Mouse (Mus musculus): Measurements from ENCODE around the gene Map10. TPM values are rescaled to one million over a fixed set of nuclear protein-coding genes. Genes with fewer than 3 reads are reported as not detected.

Map10 gene
- total RNA-seq, 2 experiments from 2014 or later = 3.6 to 4.1 TPM

DNA sequence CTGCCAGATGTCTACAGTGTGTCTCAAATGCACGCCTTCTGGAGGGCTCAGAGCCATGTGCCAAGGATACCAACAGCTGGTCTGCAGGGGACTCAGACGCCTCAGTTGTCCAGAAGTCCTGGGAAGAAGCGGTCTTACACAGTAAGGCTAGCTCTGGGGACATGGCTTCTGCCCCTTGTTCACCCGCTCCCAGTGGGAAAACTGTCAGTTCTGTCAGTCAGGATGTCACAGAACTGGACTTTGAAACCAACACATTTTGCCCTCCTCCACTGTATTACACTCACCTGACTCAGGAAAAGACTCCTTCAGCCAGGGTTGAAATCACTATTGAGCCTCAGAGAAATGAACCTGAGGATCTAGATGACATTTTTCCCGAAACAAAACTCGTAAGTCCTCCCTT lies 802 bp downstream of the Map10 start:
- DNase-seq = no peak

DNA sequence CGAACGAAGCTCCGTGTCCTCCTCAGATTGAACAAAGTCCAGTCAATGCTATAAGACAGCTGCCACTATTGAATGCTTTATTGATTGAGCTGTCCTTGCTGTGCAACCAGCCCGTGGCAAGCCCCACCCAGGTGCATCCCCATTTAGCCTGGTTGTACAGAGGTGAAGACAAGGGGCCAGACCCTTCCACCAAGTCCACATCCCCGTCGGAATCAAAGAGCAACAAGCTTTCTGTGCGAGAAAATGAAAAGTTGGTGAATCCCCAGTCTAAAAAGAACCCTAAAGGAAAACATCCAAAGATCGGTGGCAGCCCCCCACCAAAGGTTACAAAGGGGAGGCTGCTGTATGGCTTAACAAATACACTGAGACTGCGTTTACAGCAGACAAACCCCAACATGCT lies 1.3 kb downstream of the Map10 start:
- DNase-seq = no peak

DNA sequence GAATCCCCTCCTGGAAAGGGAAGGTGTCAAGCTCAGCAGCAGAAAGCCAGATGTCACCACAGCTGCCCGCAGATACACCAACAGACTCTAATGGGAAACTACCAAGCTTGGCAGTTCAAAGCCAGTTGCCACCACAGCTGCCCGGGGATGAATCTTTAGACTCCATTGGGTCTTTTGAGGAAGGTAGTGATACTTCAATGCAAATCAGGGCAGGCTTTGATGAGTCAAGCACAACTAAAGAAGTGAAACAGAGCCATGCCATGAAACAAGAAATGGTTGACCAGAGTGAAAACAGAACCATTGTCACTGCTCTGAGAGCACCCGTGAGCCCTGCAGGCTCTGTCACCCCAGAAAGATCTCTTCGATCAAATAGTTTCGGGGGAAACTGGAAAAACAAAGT lies 1.8 kb downstream of the Map10 start:
- no peak for DNase-seq

DNA sequence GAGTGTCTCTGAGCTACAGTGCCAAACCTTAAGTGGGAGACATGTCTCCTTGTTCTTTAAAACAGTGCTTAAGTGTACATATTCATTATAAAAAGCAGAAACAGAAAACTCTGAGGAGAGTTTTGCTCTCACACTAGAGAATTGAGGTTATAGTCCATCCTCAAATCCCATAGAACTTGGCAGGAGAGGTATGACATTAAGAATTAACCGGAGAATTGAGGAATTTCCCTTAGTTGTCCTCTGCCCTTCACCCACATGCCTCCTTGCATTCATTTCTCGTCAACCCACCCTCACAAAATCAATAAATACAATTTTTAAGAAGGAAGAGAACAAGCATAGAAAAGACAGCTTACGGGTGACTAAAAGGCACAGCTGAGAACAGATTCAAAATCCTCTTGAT lies 6.2 kb downstream of the Map10 start:
- no peak for DNase-seq

DNA sequence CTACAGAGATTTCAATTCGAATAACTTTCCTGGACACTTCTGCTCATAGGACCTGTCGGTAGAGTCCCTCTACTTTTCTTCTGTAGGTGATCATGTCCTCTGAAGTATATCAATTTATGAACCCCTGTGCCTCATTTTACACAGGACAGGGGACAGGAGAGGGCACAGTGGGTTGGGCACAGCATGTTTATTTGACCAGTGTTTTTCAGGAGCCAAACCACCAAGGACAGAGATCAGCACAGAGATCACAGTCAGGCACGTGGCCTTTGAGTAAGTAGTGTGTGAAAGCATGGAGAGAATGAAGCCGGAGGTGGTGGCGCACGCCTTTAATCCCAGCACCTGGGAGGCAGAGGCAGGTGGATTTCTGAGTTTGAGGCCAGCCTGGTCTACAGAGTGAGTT lies 7.9 kb downstream of the Map10 start:
- DNase-seq = no peak

GRCm38 (mm10) chr8:125678854-125679648 lies 9.4 kb downstream of the Map10 start:
- DNase-seq = no peak

GRCm38 (mm10) chr8:125680851-125681408 lies 11.3 kb downstream of the Map10 start:
- DNase-seq = no peak

GRCm38 (mm10) chr8:125685216-125685760 lies 15.7 kb downstream of the Map10 start:
- DNase-seq = no peak

DNA sequence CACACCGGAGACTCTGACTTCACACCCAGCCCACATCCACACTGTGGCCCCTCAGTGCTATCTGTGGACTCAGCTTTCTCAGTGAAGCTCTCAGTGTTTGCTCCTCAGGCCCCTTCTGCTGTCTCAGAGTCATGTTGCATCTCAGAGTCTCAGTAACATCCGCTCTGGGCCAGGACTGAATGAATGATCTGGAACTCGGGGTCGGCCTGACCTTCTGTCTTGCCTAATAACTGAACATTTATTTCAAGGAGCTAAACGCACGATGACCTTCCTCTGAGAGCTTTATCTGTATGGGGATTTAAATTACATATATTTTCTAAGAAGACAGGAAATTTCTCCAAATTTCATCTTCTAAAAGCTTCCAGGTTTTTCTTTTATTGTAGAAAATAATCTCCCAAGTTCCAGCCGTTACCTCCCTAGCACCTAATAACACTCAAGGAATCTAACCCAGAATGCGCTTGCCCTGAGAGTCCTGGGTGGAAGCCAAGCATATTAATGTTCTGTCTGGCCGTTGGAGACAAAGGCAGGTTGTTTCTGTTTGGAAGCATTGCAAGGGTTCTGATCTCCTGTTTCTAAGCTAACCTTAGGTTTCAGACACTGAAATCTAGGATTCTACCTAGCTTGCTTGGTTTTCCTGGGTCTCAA lies 16.7 kb downstream of the Map10 start:
- no peak for DNase-seq

DNA sequence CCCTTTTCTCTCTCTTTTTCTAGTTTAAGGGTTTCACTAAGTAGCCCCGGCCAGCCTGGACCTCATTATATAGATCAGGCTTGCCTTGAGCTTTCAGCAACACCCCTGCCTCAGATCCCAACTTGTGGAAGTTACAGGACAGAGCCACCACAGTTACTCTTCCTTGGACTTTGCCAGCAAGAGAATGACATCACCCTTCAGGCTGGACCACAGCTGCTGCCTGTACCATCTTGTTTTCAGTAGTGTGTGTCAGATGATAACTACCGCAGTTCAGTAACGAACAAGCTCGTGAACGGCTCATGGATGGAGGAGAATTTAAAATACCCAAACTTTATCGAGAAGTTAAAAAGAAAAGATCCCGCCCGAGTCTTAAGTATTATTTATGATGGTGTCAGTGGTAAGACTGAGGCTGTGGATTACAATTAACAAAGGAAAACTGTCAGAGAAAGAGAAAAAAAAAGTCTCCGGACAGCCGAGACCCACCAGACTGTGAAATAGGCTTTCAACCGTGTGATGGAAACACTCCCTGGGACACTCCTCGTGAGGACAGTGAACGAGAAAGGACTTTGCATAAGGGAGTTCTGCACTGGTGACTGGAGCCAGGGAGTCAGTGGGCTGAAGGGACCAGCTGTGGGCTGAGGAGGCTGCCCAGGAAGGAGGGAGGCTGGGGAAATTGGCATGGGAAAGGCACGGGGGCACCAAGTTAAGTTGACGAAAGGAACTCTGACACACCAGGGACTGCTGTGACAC lies 20.7 kb downstream of the Map10 start:
- DNase-seq = no peak

GRCm38 (mm10) chr8:125690961-125691360 lies 21.3 kb downstream of the Map10 start:
- DNase-seq = no peak

- DNase-seq = no peak
Observed at GRCm38 (mm10) chr8:125692447-125692846, 22.8 kb downstream of the Map10 start.

- DNase-seq = no peak
Observed at GRCm38 (mm10) chr8:125693197-125693596, 23.6 kb downstream of the Map10 start.

GRCm38 (mm10) chr8:125695951-125696350 lies 26.3 kb downstream of the Map10 start:
- DNase-seq = no peak

DNA sequence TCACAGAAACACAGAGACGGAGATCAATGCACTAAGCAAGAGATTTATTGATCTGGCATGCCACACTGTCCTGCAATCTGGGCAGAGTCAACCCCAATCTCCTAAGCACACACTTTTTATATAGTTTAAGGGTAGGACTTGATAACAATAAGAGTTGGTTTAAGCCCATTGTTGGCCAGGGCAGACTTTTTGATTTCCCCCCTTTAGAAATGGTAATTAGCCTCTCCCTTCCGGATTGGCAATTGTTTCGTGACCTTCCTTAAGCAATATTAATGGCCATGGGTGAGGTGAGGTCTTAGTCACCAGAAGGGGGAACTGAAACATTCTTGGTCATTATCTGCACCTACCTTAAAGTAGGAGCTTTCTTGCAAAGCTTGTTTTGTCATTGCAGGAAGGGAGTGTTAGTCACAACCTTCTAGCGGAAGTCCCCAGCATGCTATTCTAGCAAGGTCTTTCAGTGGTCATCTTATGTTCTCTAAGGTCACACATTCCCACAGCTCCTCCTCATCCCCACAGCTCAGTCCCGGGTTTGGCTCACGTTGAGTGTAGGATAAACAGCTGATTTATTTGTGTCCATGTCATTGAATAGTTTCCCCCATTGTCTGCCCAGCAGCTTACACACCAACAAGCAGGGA lies 29.9 kb downstream of the Map10 start:
- no peak for DNase-seq

DNA sequence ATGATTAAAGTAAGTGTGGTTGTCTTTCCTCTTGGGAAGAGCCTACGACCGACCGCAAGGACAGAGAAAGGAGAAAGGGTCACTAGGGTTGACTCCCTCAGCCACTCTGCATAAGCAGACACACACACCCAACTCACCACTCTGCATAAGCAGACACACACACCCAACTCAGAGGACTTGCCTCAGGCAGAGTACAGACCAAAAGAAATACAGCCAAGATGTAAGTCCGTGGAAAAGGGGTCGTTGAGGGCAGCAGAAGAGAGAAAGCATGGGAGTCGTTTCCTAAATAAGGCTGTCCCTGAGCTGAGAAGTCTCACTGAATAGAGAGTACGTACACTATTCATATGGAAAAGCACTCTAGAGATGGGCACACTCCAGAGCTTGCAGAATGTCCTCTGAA lies 30.8 kb downstream of the Map10 start:
- DNase-seq = no peak

DNA sequence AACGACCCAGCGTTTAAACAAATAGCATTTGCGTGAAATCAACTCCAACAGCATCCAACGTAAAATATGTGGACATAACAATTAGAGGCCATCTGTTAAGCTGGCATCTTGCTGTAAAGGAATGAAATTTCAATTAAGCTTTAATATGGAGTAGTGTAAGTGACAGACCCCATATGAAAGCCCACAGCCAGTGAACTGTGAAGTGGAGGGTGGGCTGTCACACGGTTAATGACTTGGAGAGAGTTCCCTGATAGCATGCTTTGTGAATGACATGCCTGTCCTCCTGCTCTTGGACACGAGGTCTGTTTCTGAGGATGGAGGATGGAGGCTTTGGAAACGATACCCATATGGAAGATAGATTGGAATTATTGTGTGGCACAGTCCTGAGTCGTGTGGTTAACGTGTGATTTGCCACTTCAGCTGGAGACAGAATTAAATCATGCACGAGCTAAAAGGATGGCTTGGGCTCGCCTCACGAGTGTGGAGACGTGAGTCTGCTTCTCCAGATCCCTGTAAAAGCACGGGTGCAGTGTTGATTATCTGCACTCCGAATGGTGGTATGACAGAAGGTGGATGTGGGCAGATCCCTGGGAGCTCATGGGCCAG lies 33.4 kb downstream of the Map10 start:
- DNase-seq = no peak

DNA sequence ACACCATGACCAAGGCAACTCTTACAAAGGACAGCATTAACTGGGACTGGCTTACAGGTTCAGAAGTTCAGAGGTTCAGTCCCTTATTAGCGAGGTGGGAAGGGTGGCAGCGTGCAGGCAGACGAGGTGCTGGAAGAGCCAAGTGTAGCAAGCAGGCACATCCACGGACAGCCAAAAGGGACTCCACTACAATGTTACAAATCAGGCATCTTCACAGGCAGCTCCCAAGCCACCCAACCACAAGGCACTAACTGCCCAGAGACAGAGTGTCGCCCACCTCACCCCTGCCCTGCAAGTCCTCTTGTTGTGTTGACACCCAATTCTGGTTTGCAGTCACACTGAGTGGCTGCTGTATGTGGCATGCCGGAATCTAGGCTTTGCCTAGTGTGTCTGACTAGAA lies 34.8 kb downstream of the Map10 start:
- DNase-seq = no peak

DNA sequence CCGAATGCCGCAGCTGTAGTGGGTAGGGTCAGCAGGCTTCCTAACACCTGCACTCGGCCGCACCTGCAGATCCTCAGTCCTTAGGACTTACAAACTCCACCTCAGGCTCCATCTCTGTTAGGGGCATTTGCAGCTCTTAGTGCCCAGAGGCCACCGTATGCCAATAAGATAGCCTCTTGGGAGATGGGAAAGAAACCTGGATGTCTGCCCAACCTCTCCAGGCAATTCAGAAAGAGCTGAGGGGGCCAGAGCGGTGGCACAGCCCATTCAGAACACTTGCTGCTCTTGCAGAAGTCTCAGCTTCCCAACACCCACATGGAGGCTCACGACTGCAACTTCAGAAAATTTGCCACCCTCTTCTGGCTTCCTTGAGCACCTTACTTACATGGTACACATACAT lies 36.2 kb downstream of the Map10 start:
- no peak for DNase-seq

- DNase-seq = no peak
Observed at GRCm38 (mm10) chr8:125709171-125709570, 39.6 kb downstream of the Map10 start.

DNA sequence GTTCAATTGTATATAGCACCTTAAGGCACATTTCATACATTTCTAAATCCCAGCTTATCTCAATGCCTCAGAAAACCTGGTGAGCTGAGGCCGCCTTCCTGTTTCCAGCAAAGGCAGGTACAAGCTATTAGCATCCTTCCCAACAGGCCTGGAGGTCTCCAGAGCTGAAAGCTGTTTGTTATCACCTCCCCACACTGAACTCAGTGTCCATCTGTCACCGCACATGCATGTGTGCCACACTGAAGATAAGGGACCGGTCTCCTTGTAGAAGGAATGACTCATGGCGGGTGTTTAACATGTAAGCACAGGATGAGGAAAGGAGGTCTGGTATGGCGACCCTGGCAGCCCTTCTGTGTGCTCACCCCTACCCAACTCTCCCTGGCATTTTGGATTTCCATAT lies 41.9 kb downstream of the Map10 start:
- no peak for DNase-seq

- no peak for DNase-seq
Observed at GRCm38 (mm10) chr8:125716211-125716610, 46.6 kb downstream of the Map10 start.

Data from gastrocnemius, postnatal 10 days (tissue).